Mouse (Mus musculus) hindbrain, embryonic 10.5 days (tissue): ENCODE measurements at regions not wholly inside any gene's neighbourhood (a gene's known extent, or its start where the extent isn't known, plus 50 kb on each side); places are given as distances from the start of the nearest gene placed in this dataset.

Source experiments
- DNase-seq: peaks from one replicate; pipeline ENCODE4 v3.0.0-alpha.2; 2017; ENCODE audit warnings: low spot score
- H3K27ac ChIP-seq: fragments of 300-500 bp; sonication (generic); 2 replicates; pipeline ENCODE4 v1.5.1; 2016; ENCODE audit warnings: mild to moderate bottlenecking, moderate library complexity
- H3K27me3 ChIP-seq: fragments of 300-500 bp; sonication (generic); 2 replicates; pipeline ENCODE4 v1.6.1; 2016; ENCODE audit warnings: mild to moderate bottlenecking; ENCODE audit not compliant: poor library complexity, insufficient read depth, severe bottlenecking
- H3K36me3 ChIP-seq: fragments of 300-500 bp; sonication (generic); 2 replicates; pipeline ENCODE4 v1.6.1; 2016; ENCODE audit warnings: mild to moderate bottlenecking, moderate library complexity
- H3K4me1 ChIP-seq: fragments of 300-500 bp; sonication (generic); replicated peaks from 2 replicates; pipeline ENCODE4 v1.6.1; 2016; ENCODE audit warnings: mild to moderate bottlenecking
- H3K4me3 ChIP-seq: fragments of 300-500 bp; sonication (generic); 2 replicates; pipeline ENCODE4 v1.5.1; 2016; ENCODE audit warnings: mild to moderate bottlenecking, moderate library complexity
- H3K9me3 ChIP-seq: fragments of 300-500 bp; sonication (generic); 2 replicates; pipeline ENCODE4 v1.6.1; 2016; ENCODE audit warnings: mild to moderate bottlenecking, moderate library complexity
- WGBS: fragments of 180-500 bp; shearing (Covaris S2); methylation state at CpG from one replicate; pipeline ENCODE4 v1.1.7; 2016; 5-methylcytosine and 5-hydroxymethylcytosine counted together

DNA sequence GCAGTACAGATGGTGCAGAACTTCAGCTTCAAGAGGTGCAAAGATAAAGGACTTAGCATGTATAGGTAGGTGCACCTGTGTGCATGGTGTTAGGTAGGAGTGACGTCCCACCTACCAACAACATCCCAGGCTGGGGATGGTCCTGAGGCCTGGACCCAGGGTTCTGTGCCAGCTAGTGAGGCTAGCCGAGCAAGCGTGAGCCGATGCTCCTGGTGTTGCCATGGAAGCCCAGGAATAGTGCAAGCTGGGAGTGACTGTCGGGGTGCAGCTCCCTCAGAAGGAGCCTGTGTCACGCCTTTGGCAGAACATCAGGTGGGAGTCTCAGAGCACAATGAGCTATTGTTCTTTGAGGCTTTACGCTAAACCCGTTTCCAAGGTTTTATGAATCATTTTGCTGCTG, 209.9 kb downstream of the 3100002H09Rik start:
- WGBS, result 70% methylated on average over 8 of the region's 8 CpGs
- Histone ChIP-seq H3K27me3 (peaks cover 38% of the 10 kb centered on the region), H3K4me3 (no peak overlapping the region), H3K27ac (no peak overlapping the region), H3K4me1 (peaks cover 24% of the 10 kb centered on the region), H3K9me3 (no peaks in the 10 kb centered on the region), H3K36me3 (no peaks in the 10 kb centered on the region)
- DNase-seq, result no peak

DNA sequence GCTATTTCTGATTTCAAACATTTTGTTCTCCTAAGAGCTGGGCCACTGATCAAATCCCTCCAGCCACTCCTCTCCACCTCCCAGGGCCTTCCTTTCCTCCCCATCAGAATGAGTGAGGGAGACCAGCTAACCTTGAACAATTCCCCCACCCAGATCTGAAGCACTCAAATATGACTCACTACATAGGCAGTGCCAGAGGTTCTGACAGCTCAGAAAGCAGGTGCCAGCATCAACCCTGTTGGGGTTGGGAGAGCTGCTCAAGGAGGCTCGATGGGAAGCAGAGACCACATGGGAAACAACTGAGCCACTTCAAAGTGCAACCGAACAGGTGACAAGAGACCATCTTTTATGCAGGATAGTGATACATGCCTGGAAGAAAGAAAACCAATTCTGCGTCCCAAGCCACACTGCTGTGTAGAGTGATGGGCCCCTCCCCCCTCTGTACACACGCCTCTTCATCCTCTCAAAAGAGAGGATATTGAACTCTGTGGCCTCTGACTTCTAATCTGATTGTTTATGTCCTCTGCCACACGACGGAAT, 210.4 kb downstream of the 3100002H09Rik start:
- no peak overlapping the region for H3K4me3 ChIP-seq
- H3K4me1 ChIP-seq, result peaks cover 24% of the 10 kb centered on the region
- H3K36me3 ChIP-seq, result no peaks in the 10 kb centered on the region
- H3K27ac ChIP-seq, result no peak overlapping the region
- DNase-seq, result no peak
- H3K9me3 ChIP-seq, result no peaks in the 10 kb centered on the region
- H3K27me3 ChIP-seq, result peaks cover 39% of the 10 kb centered on the region
- WGBS, result 65% methylated on average over 6 of the region's 6 CpGs

DNA sequence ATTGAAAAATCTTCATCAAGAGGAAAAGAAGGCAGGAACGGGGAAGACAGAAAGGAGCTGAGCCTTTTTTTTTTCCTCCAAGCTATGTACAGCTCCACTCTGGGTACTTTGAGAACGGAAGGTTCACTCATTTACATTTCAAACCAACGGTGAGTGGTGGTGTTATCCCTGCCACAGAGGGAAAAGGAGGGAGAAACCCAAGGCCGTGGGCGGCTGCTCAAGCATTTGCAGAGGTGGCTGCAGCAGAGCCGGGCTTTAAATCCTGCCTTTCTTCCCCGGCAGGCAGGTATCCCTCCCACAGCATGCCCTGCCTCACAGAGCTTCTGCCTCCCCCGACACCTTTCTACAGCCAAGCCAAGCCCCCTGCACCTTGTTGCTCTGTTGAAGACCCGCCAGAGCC, 212.2 kb downstream of the 3100002H09Rik start:
- Histone ChIP-seq H3K4me3 (no peak overlapping the region), H3K4me1 (peaks cover 30% of the 10 kb centered on the region), H3K36me3 (no peaks in the 10 kb centered on the region), H3K9me3 (no peaks in the 10 kb centered on the region), H3K27ac (no peak overlapping the region), H3K27me3 (peaks cover 55% of the 10 kb centered on the region)
- no peak for DNase-seq
- WGBS, result 33% methylated on average over 9 of the region's 9 CpGs

DNA sequence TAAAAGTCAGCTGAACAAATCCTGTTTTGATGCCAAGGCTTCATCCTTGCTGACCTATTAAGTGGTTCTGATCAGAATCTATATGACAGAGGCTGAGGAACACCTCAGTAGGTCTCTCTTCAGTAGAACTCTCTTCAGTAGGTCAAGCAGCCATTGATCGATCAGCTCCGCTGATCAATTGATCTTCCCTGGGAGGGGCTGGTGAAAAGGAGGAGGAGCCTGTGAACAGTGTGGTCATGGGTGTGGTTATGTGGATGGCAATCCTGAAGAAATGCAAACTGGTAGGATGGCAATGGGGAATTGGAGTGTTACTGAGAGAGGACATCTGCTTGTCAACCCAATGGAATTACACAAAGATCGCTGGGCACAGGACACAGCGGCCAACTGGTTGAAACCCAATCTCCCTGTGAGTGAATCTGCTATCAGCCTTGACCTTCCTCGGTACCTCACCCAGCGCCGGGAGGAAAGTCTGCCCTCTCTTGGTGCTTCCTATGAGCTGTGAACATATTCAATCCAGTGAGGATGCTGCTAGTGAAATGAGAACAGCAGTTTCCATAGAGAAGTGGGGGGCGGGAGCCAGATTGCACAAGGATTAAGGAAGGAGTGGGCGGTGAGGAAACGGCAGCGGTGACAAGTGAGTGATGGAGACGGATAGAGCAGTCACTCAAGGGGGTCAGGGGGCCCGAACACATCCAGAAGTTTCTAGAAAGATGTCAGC, 213.9 kb downstream of the 3100002H09Rik start:
- DNase-seq, result no peak
- H3K4me1 ChIP-seq, result peaks cover 30% of the 10 kb centered on the region
- H3K36me3 ChIP-seq, result no peaks in the 10 kb centered on the region
- peaks cover 60% of the 10 kb centered on the region for H3K27me3 ChIP-seq
- no peak overlapping the region for H3K4me3 ChIP-seq
- H3K27ac ChIP-seq, result no peak overlapping the region
- no peaks in the 10 kb centered on the region for H3K9me3 ChIP-seq
- 61% methylated on average over 13 of the region's 13 CpGs for whole genome bisulfite sequencing

DNA sequence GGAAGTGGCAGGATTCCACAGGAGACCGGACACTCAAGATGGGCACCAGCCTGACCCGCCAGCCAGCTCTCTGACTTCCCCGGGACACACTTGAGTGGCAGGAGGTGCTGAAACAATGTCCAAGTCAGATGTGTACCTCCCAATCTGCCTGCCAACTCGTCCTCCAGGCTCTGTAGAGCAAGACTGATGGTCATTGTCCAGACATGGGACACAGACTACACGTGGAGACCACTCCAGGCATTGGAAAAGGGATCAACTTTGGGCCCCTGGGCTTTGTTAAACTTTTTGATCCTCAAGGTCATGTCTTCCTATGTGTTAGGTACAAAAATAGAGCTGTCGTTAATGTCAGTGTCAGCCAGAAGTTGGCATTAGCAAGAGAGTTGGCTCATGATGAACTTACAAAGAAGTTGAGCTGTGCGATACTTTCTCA, 214.6 kb downstream of the 3100002H09Rik start:
- H3K27ac ChIP-seq, result no peak overlapping the region
- H3K9me3 ChIP-seq, result no peaks in the 10 kb centered on the region
- 81% methylated on average over 7 of the region's 7 CpGs for WGBS
- H3K4me3 ChIP-seq, result no peak overlapping the region
- DNase-seq, result no peak
- peaks cover 54% of the 10 kb centered on the region for H3K27me3 ChIP-seq
- peaks cover 30% of the 10 kb centered on the region for H3K4me1 ChIP-seq
- no peaks in the 10 kb centered on the region for H3K36me3 ChIP-seq

DNA sequence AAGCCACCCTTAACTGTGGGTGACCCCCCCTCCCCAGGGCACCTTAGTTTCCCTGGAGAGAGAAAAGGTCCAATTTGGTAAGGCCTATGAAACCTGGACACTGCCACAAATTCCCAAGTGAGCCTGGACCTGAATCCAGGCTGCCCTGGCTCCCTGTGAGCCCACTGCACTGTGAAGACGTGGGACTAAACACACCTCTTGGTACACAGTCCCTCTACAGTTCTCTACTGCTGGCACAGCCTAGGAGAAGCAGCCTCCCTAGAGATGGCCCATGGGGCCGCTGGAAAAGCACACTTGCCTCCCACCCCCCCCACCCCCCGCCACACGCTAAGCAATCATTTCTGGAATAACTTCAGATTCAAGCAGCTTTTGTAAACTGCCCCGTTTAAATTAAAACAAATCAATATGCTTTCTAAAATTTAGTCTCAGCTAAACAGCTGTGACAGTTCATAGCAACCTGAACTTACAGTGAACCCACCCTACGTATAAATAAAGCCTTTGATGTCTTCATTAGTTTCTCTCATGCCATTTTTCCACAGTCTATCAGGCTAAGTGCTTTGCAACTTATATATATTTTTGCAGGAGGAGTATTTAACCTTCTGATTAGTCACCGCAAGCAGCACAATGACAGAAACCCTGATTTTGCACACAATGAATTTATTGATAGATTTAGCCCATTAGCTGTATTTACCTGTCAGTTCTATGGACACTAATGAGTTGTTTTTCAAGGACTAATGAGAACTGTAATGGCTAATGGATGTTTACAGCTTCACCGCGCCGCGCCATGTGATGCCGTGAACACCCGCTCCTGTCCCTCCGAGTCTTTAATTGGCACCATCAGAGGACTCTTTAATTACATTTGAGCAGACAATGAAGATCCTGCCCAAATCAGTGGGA, 215.3 kb downstream of the 3100002H09Rik start:
- 85% methylated on average over 14 of the region's 14 CpGs for WGBS
- Histone ChIP-seq H3K4me1 (peaks cover 24% of the 10 kb centered on the region), H3K4me3 (no peak overlapping the region), H3K27me3 (peaks cover 54% of the 10 kb centered on the region), H3K9me3 (no peaks in the 10 kb centered on the region), H3K36me3 (no peaks in the 10 kb centered on the region), H3K27ac (no peak overlapping the region)
- no peak for DNase-seq

DNA sequence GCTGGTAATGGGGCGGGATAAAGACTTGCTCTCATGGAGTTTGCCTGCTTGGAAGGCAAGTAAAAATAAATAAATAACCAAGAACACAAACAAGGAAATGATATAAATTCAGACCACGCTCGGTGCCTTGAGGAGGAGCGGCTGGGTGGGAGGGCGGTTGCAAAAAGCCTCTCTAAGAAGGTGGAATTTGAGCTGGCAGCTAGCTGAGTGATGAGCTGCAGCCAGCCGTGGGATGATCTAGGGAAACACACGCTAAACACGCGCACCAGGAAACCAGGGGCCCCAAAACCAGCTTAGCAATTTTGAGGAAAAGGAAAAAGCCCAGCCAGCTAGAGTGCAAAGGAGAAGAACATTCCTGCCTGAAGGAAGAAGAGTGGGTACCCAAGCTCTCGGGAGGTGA, 217.0 kb downstream of the 3100002H09Rik start:
- H3K4me3 ChIP-seq, result no peak overlapping the region
- DNase-seq, result no peak
- H3K4me1 ChIP-seq, result peaks cover 21% of the 10 kb centered on the region
- no peaks in the 10 kb centered on the region for H3K36me3 ChIP-seq
- WGBS, result 62% methylated on average over 10 of the region's 10 CpGs
- H3K27ac ChIP-seq, result no peak overlapping the region
- no peaks in the 10 kb centered on the region for H3K9me3 ChIP-seq
- H3K27me3 ChIP-seq, result peaks cover 61% of the 10 kb centered on the region

DNA sequence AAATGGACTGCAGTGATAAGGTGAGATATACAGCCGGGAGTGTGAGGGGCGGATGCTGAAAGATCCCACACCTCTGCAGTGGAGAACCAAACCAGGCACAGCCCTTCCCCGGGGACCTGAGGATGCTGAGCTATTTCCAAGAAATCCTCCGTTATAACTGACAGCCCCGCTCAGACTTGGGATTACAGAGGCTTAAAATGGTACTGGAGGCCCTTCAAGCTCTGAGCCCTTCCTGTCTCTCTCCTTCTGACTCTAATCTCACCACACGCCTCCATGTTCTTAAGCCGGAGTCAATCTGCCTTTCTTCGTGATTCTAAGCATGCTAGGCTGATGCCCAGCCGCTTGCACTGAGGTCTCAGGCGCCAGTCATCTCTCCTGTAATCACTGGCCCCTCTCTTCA, 221.5 kb downstream of the 3100002H09Rik start:
- no peaks in the 10 kb centered on the region for H3K9me3 ChIP-seq
- no peak for DNase-seq
- no peak overlapping the region for H3K4me3 ChIP-seq
- H3K4me1 ChIP-seq, result peaks cover 29% of the 10 kb centered on the region
- WGBS, result 86% methylated on average over 10 of the region's 10 CpGs
- no peak overlapping the region for H3K27ac ChIP-seq
- H3K36me3 ChIP-seq, result no peaks in the 10 kb centered on the region
- peaks cover 65% of the 10 kb centered on the region for H3K27me3 ChIP-seq

DNA sequence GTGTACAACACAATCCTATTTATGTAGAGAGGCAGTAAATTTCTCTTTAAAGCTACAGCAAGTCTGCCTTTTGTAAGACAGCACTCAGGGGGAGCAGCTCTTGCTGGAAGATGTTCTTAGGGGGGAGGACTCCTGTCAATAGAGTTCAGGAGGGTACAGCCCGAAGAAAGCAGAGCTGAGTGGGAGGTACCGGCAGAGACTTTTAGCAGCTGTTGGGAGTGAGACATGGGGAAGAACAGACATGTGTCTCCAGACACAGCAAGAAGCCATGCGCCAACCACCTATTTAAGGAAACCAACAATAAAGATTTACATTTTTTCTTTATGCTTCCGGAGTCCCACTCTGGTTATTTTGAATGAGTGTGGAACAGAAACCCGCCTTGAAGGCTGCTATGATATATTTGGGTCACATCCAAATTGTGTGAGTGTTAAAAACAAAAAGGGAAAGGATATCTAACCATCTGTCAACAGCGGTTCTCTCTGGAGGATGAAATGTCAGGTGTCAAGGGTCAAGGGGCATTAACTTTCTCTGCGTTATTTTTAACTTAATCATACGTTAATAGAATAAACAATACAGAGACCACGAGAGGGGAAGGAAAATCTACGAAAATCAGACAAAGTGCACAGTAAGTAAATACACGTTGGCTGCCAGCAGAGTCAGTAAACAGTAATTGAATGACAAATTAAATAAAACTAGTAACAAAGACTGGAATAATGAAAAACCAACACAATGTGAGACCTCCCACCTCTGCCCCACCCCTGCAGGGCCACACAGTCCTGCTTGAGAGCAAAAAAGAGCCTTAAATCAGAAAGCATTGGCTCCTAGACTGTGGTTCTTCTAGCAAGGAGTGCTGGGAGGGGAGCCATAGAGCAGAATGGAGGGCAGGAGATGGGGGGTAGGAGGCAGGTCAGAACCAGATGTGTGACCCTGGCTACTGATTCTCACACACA, 225.2 kb downstream of the 3100002H09Rik start:
- peaks cover 55% of the 10 kb centered on the region for H3K27me3 ChIP-seq
- no peaks in the 10 kb centered on the region for H3K9me3 ChIP-seq
- H3K4me1 ChIP-seq, result peaks cover 32% of the 10 kb centered on the region
- WGBS, result 25% methylated on average over 11 of the region's 11 CpGs
- peak overlapping the region; percentile 57; the same call in 1 of the 2 replicates for H3K27ac ChIP-seq
- no peaks in the 10 kb centered on the region for H3K36me3 ChIP-seq
- no peak for DNase-seq
- H3K4me3 ChIP-seq, result no peak overlapping the region

DNA sequence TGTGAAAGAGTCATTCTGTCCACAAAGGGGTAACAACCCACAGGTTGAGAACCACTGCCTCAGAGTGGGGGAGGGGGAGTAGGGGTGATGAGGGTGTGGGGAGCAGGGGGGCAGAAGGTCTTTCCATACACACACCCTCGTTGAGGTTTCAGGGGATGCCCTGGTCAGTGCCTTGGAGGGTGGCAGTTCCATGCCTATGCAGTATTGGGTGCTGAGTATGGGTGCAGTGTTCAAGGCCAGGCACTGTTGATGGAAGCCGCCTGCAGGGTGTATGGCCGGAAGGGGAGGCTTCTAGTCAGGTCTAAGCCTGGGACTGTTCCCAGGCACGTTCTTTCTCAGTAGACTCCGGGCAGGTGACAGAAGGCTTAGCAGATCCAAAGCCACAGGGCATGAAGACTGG, 234.1 kb downstream of the 3100002H09Rik start:
- peaks cover 34% of the 10 kb centered on the region for H3K27me3 ChIP-seq
- no peak overlapping the region for H3K4me3 ChIP-seq
- H3K27ac ChIP-seq, result no peak overlapping the region
- DNase-seq, result no peak
- 68% methylated on average over 5 of the region's 5 CpGs for WGBS
- no peaks in the 10 kb centered on the region for H3K9me3 ChIP-seq
- H3K4me1 ChIP-seq, result peaks cover 24% of the 10 kb centered on the region
- H3K36me3 ChIP-seq, result no peaks in the 10 kb centered on the region

DNA sequence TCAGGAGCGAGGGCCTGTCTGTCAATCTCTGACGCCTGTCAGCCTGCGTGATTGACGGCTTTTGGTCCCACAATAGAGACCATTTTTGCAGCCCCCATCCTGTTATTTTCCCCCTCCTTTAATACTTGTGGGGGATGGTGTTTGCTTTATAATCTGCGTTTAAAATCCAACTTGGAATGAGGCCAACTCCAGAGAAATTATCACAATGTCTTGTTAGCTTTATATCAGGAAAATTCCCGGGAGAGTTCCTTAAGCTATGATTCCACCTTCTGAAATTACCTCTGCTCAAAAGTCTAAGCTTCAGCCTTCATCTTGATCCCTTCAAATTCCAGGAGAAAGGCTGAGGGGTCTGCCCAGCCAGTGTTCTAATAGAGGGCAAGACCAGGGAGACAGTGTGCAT, 235.0 kb downstream of the 3100002H09Rik start:
- Histone ChIP-seq H3K27ac (no peak overlapping the region), H3K9me3 (no peaks in the 10 kb centered on the region), H3K4me3 (no peak overlapping the region), H3K27me3 (peaks cover 34% of the 10 kb centered on the region), H3K4me1 (peaks cover 20% of the 10 kb centered on the region), H3K36me3 (no peaks in the 10 kb centered on the region)
- WGBS, result 70% methylated on average over 6 of the region's 6 CpGs
- DNase-seq, result no peak

DNA sequence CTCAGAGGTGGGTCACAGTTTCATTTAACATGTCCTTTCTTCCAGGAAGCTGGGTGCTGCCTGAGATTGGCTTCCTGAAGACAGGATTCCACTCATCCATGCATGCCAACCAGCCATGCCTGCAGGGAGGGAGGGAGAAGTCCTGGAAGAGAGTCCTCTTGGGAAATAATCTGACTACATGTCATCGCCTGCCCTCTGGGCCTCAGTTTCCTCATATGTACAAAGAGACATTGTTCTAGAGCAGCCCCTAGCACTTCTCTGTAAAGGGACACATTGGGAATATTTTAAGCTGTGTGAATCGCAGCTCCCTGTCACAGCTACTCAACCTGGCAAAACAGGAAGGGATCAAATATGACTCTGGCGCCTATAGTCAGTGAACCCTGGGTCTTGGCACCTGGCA, 241.8 kb downstream of the 3100002H09Rik start:
- 87% methylated on average over 3 of the region's 3 CpGs for WGBS
- Histone ChIP-seq H3K27ac (no peak overlapping the region), H3K36me3 (no peaks in the 10 kb centered on the region), H3K4me1 (no peaks in the 10 kb centered on the region), H3K4me3 (no peak overlapping the region), H3K27me3 (peaks cover 8% of the 10 kb centered on the region; the same call in 1 of the 2 replicates), H3K9me3 (no peaks in the 10 kb centered on the region)
- DNase-seq, result no peak
